Mouse (Mus musculus): ENCODE measurements around the gene Marveld3. TPM values are rescaled to one million over a fixed set of nuclear protein-coding genes. Genes with fewer than 3 reads are reported as not detected.
A peak's percentile ranks its signal among the peaks of the same experiment; 100 is the strongest.

Gene Marveld3
- under 1 TPM in 1 of 2 experiments, not detected in 1; 0.46 TPM for total RNA-seq (2021)
- long read RNA-seq, experiment 1 = 0 reads
- long read RNA-seq, experiment 2 = 0 reads

DNA sequence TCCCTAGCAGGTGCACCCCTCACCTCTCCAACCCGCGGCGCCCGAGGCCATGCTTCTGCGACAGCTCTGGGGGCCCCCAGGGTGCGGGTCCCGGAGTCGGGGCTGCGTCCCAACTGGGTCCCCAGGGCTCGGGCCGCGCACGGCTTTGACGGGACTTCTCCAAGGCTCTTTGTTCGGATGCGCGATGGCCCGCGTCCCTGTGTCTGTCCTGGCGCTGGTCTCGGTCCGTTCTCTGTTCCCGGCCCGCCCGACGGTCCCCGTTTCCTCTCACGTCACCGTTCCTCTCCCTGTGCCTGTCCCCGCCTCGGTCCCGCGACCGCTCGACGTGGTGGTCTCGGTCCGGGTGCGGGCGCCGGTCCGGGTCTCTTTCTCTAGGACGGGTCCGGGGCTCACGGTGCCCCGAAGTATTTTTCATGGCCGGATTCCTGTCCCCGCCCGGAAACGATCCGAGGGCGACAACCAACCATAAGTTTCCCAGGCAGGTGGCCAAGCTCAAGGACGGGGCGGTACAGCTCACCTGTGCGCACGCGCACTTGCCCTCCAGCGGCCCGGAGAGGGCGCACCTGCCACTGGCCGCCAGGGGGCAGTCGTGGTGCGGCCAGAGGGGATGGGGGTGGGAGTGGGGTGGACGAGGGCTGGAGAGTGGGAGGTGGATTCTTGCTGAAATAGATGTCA, at the start of gene Marveld3:
Gene Marveld3 (minus strand): TSS at position 511 of the 675 bp plus-strand sequence.
- DNase-seq = no peak

GRCm38 (mm10) chr8:110010868-110011267, 48.9 kb upstream of the Marveld3 start:
- DNase-seq = peak in 1 of 2 experiments; percentile 57

GRCm38 (mm10) chr8:110008995-110009446, 47.0 kb upstream of the Marveld3 start:
- no peak for DNase-seq

- no peak for DNase-seq
These were observed 46.4 kb upstream of the Marveld3 start for GRCm38 (mm10) chr8:110008228-110008994.

GRCm38 (mm10) chr8:110006312-110007023, 44.5 kb upstream of the Marveld3 start:
- DNase-seq = no peak

DNA sequence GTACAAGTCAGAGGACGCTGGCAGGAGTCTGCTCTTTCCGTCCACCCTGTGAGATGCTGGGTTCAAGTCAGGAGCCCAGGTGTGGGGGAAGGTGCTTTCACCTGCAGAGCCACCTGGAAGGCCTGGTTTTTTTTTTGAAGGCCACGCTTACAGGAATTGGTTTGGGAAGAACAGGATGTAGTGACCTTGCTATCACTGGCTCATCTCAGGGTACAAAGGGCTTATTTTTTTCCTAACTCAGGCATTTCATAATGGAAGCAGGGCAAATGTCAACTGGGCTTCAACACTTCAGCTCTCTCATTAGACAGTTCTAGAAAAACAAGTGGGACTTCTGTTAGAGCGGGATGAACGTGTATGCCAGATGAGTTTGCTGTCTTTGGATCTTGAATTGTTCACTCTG, 42.3 kb upstream of the Marveld3 start:
- DNase-seq = no peak

DNA sequence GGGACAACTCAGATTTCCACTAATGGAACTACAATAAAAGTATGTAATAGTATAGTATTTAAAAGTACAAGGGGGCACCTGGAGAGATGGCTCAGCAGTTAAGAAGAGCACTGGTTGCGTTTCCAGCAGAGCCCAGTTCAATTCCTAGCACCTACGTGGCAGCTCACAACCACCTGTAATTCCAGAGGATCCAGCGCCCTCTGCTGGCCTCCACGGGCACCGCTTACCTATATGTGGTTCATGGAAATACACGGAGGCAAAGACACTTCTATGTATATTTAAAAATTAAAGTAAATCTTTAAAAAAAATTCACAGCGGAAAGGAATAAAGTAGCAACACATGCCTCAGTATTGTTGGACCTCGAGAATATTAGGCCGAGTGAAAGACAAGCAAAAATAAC, 41.0 kb upstream of the Marveld3 start:
- DNase-seq = no peak

- no peak for DNase-seq
These were observed 38.0 kb upstream of the Marveld3 start for GRCm38 (mm10) chr8:109999974-110000373.

- DNase-seq = no peak
These were observed 36.1 kb upstream of the Marveld3 start for GRCm38 (mm10) chr8:109998066-109998465.

DNA sequence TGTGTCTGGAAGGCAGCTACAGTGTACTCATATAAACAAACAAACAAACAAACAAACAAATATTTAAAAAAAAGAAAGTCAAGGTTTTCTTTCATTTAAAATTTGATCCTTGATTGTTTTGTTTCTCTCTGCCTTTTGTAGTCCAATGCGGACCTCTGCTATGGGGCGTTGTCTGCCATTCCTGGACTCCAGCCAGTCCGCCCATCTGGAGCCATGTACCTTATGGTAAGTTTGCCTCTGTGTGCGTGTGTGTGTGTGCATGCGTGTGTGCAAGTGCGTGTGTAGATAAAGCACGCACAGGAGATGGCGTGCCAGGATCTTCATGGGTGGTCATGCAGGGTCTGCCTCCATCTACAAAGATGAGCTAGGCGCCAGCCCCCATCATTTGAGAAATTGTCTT, 35.4 kb upstream of the Marveld3 start:
- DNase-seq = no peak

DNA sequence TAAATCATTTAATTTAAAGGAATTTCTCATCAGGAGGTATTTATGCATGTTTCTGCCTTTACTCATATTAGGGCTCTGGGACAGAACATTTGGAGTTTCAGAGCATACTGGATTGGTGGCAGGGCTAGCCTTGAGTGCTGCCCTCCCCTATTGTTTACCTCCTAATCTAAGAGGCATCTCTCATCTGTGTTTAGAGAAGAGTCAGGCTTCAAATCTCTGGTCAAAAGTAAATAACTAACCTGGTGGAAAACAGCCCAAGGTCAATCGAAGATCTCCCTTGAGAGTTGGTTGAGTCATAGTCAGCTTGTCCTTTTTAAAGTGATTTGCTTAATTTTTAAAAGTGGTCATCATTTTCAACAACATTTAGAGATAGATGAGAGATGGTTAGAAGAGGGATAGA, 30.9 kb upstream of the Marveld3 start:
- DNase-seq = no peak

DNA sequence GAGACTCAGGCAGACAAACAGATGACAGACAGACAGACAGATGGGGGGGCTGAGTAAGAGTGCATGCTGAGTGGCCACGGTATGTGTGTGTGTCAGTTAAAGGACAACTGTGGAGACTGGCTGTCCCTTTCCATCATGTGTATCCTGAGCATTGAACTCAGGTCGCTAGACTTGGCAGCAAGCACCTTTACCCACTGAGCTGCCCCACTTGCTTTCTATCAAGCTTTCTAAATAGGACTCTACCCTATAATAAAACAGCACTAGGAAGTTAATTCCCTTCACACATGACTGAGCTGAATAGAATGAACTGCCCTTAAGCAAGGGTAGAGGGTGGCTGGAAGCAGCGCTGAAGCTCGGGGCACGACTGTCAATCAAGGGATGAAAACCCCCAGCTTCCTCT, 30.2 kb upstream of the Marveld3 start:
- DNase-seq = no peak

- DNase-seq = no peak
These were observed 28.2 kb upstream of the Marveld3 start, which contains the start of gene Tat for GRCm38 (mm10) chr8:109990224-109990623. Gene Tat, plus strand, starts transcription at chr8:109990437.

DNA sequence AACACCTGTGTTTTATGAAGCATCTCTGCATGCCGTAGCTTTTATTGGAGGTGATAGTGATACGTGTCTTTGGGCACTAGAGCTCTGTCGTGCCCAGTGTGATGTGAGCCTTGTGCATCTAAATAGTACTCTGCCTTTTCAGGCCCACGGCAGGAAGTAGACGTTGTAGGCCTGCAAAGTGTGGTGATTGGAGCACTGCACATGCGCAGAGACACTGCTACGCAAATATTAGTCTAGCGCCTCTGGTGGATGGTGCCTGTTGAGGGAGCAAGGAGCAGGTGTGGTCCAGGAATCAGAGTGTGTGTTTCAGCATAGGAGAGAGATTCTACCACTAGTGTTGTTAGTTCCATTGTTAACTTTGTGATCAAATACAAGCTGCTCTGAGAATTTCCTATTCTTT, 27.1 kb upstream of the Marveld3 start:
- no peak for DNase-seq

GRCm38 (mm10) chr8:109987776-109988175, 25.8 kb upstream of the Marveld3 start:
- peak in 1 of 2 experiments; percentile 35 for DNase-seq

DNA sequence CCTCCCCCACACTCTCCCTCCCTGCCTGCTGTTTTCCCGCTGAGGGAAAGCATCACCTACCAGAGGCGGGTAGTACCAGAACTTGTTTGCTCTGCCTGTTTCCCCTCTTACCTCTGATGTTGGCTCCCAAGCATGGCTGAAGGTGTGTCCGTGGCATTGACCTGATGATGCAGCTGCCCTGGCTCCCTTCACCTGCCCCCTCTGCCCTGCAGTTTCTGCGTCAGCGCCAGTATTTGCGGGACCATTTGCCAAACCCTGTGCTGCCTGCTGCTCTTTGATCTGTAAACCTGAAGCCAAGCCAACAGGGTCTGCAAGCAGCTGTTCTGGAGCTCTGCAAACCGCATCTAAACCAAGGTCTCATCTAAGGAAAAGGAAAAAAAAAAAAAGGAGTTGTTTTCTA, 24.4 kb upstream of the Marveld3 start:
- DNase-seq = peak in 1 of 2 experiments; percentile 18

DNA sequence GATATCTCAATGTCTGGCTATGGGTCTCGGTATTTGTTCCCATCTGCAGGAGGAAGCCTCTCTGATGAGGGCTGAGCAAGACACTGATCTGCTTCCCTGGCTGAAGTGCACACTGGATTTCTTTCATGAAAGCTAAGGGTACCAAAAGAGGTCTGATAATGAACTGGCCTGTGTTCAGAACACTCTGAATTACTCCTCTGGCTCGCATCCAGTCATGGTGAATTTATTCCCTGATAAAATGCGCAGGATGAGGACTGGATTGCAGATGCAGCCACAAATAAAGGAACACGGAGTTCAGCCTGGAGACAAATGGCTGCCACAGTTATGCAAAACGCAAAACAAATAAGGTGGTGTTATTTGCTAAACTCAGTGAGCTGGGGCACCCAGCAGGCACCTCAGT, 21.9 kb upstream of the Marveld3 start:
- DNase-seq = peak in 1 of 2 experiments; percentile 37

DNA sequence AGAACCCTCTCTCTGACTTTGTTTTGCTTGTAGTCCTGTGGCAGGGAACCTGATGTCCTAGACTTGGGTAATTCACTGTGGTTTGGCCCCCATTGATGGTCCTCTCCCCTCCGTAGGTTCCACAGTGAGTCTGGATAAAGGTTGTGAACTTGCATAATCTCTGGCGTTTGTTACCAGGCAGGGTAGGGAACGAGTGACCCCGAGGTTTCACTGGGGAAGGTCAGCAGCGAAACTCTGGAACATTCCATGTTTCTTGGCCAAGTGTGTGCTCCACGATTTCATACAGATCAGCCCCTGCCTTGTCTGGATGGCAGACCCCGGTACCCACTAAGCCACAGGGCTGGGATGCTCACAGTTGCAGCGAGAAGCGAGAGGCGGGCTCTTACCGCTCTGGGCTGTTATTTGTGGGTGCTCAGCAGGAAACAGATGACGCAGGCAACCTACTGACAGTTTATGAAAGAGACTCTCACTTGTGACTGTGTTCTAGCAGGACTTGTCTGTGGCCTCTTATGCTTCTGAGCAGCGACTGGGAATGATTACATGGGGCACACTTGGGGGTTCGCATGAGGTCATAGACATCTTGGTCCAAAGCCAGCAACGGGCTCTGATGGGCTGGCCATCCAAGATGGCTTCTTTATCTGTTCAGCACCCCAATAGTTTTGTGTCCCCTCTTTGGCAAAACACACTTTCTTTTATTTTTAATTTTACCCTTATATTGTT, 20.5 kb upstream of the Marveld3 start:
- no peak for DNase-seq

GRCm38 (mm10) chr8:109979339-109979738, 17.3 kb upstream of the Marveld3 start:
- DNase-seq = no peak

GRCm38 (mm10) chr8:109972901-109973300, 10.9 kb upstream of the Marveld3 start:
- no peak for DNase-seq

DNA sequence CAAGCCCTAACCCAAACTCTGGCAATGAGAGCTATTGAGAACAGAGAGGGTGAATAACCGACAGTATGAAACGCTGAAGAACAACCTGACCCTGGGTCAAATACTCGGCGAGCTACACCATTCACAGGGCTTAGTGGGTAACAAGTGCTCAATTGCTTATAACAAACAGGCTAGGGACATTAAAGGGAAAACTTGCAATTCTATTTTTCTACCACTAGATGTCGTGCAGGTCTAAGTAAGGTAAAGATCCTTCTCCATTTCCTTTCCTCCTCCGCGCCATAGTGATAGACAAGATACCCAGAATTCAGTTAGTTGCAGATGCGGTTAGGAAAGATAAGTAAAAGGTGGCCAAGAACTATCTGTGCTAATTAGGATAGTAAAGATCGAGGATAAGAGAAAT, 8.3 kb upstream of the Marveld3 start:
- peak in 1 of 2 experiments; percentile 36 for DNase-seq

DNA sequence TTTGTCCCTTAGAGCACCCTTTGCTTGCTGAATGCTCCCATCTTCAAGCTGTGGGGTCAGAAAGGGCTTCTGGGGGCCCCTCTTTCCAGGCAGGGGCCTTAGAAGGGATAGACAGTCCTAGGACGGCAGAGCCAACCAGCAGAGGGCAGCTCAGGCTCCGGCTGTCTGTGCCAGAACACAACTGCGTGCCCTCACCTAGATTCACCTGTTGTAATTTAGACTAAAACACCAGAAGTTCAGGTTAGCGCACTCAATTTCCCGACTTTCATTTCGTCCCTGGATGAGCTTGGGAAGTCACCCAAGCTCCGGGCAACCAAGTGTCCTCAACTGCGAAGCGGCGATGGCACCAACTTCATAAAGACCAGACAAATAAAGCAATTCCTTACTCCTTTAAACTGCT, 6.8 kb upstream of the Marveld3 start:
- no peak for DNase-seq

Data from heart, adult 18-20 months (tissue).